Mouse (Mus musculus) heart, adult 2 months (tissue): ENCODE data around the gene Gemin4. TPM values are rescaled to one million over a fixed set of nuclear protein-coding genes. Genes with fewer than 3 reads are reported as not detected.

ENCODE experiments used
- DNase-seq, 2 experiments: peaks; one replicate each; pipeline ENCODE4 v3.0.0; 2021
- H3K27ac ChIP-seq: fragments of 200-600 bp; 2 replicates; pipeline ENCODE4 v1.8.1; 2022
- H3K27me3 ChIP-seq: fragments of 200-500 bp; 2 replicates; pipeline ENCODE4 v1.6.1; 2012; ENCODE audit warnings: mild to moderate bottlenecking, low read length, inconsistent platforms, mixed read lengths; ENCODE audit not compliant: control insufficient read depth, insufficient read depth
- H3K36me3 ChIP-seq: fragments of 200-500 bp; 2 replicates; pipeline ENCODE4 v1.6.1; 2012; ENCODE audit warnings: low read length, inconsistent platforms; ENCODE audit not compliant: control insufficient read depth, insufficient read depth
- H3K4me1 ChIP-seq: fragments of 200-500 bp; 2 replicates; pipeline ENCODE4 v1.6.1; 2011; ENCODE audit warnings: low read length; ENCODE audit not compliant: control insufficient read depth, insufficient read depth
- H3K4me3 ChIP-seq: fragments of 200-600 bp; 2 replicates; pipeline ENCODE4 v1.8.1; 2022
- H3K79me2 ChIP-seq: fragments of 200-500 bp; replicated peaks from 2 replicates; pipeline ENCODE4 v1.6.1; 2012; ENCODE audit warnings: mild to moderate bottlenecking, inconsistent platforms, low read length, moderate library complexity, mixed read lengths; ENCODE audit not compliant: control insufficient read depth, insufficient read depth
- H3K9ac ChIP-seq: fragments of 200-500 bp; 2 replicates; pipeline ENCODE4 v1.6.1; 2012; ENCODE audit warnings: low read depth, mild to moderate bottlenecking, control low read depth, inconsistent platforms, low read length, mixed read lengths
- CTCF ChIP-seq: fragments of 200-600 bp; IDR thresholded peaks from 2 replicates; pipeline ENCODE4 v1.8.1; 2022; ENCODE audit warnings: antibody characterized with exemption, mild to moderate bottlenecking, moderate library complexity
- EP300 ChIP-seq: fragments of 200-500 bp; IDR thresholded peaks from 2 replicates; pipeline ENCODE4 v1.6.1; 2011; ENCODE audit warnings: low read depth, low read length, control low read depth; ENCODE audit not compliant: insufficient read depth
- POLR2A ChIP-seq: fragments of 200-500 bp; IDR thresholded peaks from 2 replicates; pipeline ENCODE4 v1.6.1; 2011; ENCODE audit warnings: mild to moderate bottlenecking, low read depth, low read length, control low read depth; ENCODE audit not compliant: insufficient read depth
- WGBS: fragments of 180-500 bp; shearing (Covaris S2); methylation state at CpG from one replicate; pipeline ENCODE4 v1.1.7; 2018; 5-methylcytosine and 5-hydroxymethylcytosine counted together
- intact Hi-C: fragments of 180-260 bp; cut with DNase I; formaldehyde crosslinking; loops from one replicate; pipeline ENCODE4 v1.15.1; 2025
- polyA plus RNA-seq: library from polyadenylated mRNA; depleted of rRNA; stranded (reverse); fragments of >200 nt; gene quantifications from 2 replicates; pipeline ENCODE4 v1.2.3, GENCODE M21; 2012
- total RNA-seq, 2 experiments: library from RNA; stranded (reverse); gene quantifications; 2 replicates each; pipeline ENCODE4 v1.2.3; 2021

The Gemin4 gene
- total and polyA plus RNA-seq, 3 experiments = 2.3 to 4.5 (median 3.9) TPM

- intact Hi-C loops = no loop called here
- Histone ChIP-seq H3K27ac (no peak overlapping the region), H3K4me3 (no peak overlapping the region), H3K36me3 (no peaks in the 10 kb centered on the region), H3K4me1 (peaks cover 5% of the 10 kb centered on the region), H3K79me2 (no peaks in the 10 kb centered on the region), H3K9ac (no peak overlapping the region), H3K27me3 (no peaks in the 10 kb centered on the region)
- DNase-seq = no peak
- WGBS = 60% methylated on average over 5 of the region's 5 CpGs
- TF ChIP-seq POLR2A (no peak), EP300 (no peak), CTCF (no peak)
Measured at GRCm38 (mm10) chr11:76256129-76256528, 38.7 kb upstream of the Gemin4 start.

- TF ChIP-seq EP300 = no peak
- TF ChIP-seq CTCF = no peak
- no peak for TF ChIP-seq POLR2A
- 35% methylated on average over 4 of the region's 4 CpGs for WGBS
- H3K4me1 ChIP-seq = peaks cover 5% of the 10 kb centered on the region
- no peaks in the 10 kb centered on the region for H3K79me2 ChIP-seq
- H3K9ac ChIP-seq = no peak overlapping the region
- H3K27me3 ChIP-seq = no peaks in the 10 kb centered on the region
- H3K4me3 ChIP-seq = no peak overlapping the region
- DNase-seq = no peak
- intact Hi-C loops = no loop called here
- H3K27ac ChIP-seq = no peak overlapping the region
- H3K36me3 ChIP-seq = no peaks in the 10 kb centered on the region
Measured at GRCm38 (mm10) chr11:76255431-76256001, 38.1 kb upstream of the Gemin4 start.

GRCm38 (mm10) chr11:76253918-76254264 lies 36.4 kb upstream of the Gemin4 start:
- Histone ChIP-seq H3K79me2 (no peaks in the 10 kb centered on the region), H3K9ac (no peak overlapping the region), H3K27me3 (no peaks in the 10 kb centered on the region), H3K27ac (peak overlapping the region; percentile 23; the same call in 1 of the 2 replicates), H3K36me3 (no peaks in the 10 kb centered on the region), H3K4me1 (peaks cover 5% of the 10 kb centered on the region), H3K4me3 (no peak overlapping the region)
- intact Hi-C loops = loop anchor here (1.0 kb wide), 3 partner anchors 145 to 200 kb away; partner anchors contain the start of genes Nxn and Timm22
- TF ChIP-seq POLR2A (no peak), EP300 (no peak), CTCF (no peak)
- DNase-seq = no peak
- 85% methylated on average over 4 of the region's 4 CpGs for WGBS

GRCm38 (mm10) chr11:76253145-76253917 lies 35.9 kb upstream of the Gemin4 start:
- WGBS = 43% methylated on average over 5 of the region's 5 CpGs
- Histone ChIP-seq H3K79me2 (no peaks in the 10 kb centered on the region), H3K36me3 (no peaks in the 10 kb centered on the region), H3K27ac (peak overlapping the region; percentile 33; the same call in 1 of the 2 replicates), H3K4me3 (no peak overlapping the region), H3K4me1 (peaks cover 5% of the 10 kb centered on the region), H3K27me3 (no peaks in the 10 kb centered on the region), H3K9ac (no peak overlapping the region)
- peak; percentile 85 to 93 for DNase-seq
- intact Hi-C loops = loop anchor here (1.0 kb wide), 3 partner anchors 146 to 201 kb away; partner anchors contain the start of genes Nxn and Timm22
- TF ChIP-seq POLR2A = no peak
- peak; percentile 92; the same call in 1 of the 2 replicates for TF ChIP-seq EP300
- peak; percentile 97 for TF ChIP-seq CTCF

- Histone ChIP-seq H3K4me3 (no peak overlapping the region), H3K79me2 (no peaks in the 10 kb centered on the region), H3K36me3 (no peaks in the 10 kb centered on the region), H3K4me1 (peaks cover 5% of the 10 kb centered on the region), H3K9ac (no peak overlapping the region), H3K27me3 (no peaks in the 10 kb centered on the region), H3K27ac (no peak overlapping the region)
- no peak for DNase-seq
- intact Hi-C loops = no loop called here
- 50% methylated on average over 3 of the region's 3 CpGs for WGBS
- TF ChIP-seq CTCF (no peak), POLR2A (no peak), EP300 (no peak)
Measured at GRCm38 (mm10) chr11:76252036-76252435, 34.6 kb upstream of the Gemin4 start.

- Histone ChIP-seq H3K36me3 (peaks cover 2% of the 10 kb centered on the region; the same call in 1 of the 2 replicates), H3K27me3 (no peaks in the 10 kb centered on the region), H3K79me2 (no peaks in the 10 kb centered on the region), H3K4me3 (no peak overlapping the region), H3K4me1 (peaks cover 2% of the 10 kb centered on the region), H3K9ac (no peak overlapping the region), H3K27ac (no peak overlapping the region)
- 33% methylated on average over 2 of the region's 2 CpGs for WGBS
- no peak for DNase-seq
- intact Hi-C loops = no loop called here
- TF ChIP-seq CTCF (no peak), POLR2A (no peak)
Measured at GRCm38 (mm10) chr11:76247239-76247638, 29.8 kb upstream of the Gemin4 start.
